Mouse (Mus musculus) thymus, adult 2 months (tissue): Measurements from ENCODE around the gene Plch1. TPM values are rescaled to one million over a fixed set of nuclear protein-coding genes. Genes with fewer than 3 reads are reported as not detected.

Source experiments
- DNase-seq: peaks from one replicate; pipeline ENCODE4 v3.0.0; 2021
- H3K27ac ChIP-seq: fragments of 200-500 bp; 2 replicates; pipeline ENCODE4 v1.5.1; 2012; ENCODE audit warnings: low read length, control low read depth; ENCODE audit not compliant: control insufficient read depth, insufficient read depth
- H3K27me3 ChIP-seq: fragments of 200-500 bp; 2 replicates; pipeline ENCODE4 v1.6.1; 2012; ENCODE audit warnings: mild to moderate bottlenecking, low read length, moderate library complexity, mixed read lengths; ENCODE audit not compliant: control insufficient read depth, insufficient read depth
- H3K36me3 ChIP-seq: fragments of 200-500 bp; 2 replicates; pipeline ENCODE4 v1.6.1; 2012; ENCODE audit warnings: mild to moderate bottlenecking, low read length, moderate library complexity; ENCODE audit not compliant: control insufficient read depth, insufficient read depth
- H3K4me1 ChIP-seq: fragments of 200-500 bp; replicated peaks from 2 replicates; pipeline ENCODE4 v1.6.1; 2012; ENCODE audit warnings: low read length; ENCODE audit not compliant: control insufficient read depth, insufficient read depth
- H3K4me3 ChIP-seq: fragments of 200-500 bp; 2 replicates; pipeline ENCODE4 v1.5.1; 2012; ENCODE audit warnings: mild to moderate bottlenecking, low read length, control low read depth, moderate library complexity; ENCODE audit not compliant: control insufficient read depth, insufficient read depth
- CTCF ChIP-seq: fragments of 200-500 bp; IDR thresholded peaks from 2 replicates; pipeline ENCODE4 v1.5.1; 2012; ENCODE audit warnings: mild to moderate bottlenecking, control low read depth, low read length, moderate library complexity, borderline replicate concordance; ENCODE audit not compliant: control insufficient read depth, poor library complexity, insufficient read depth; ENCODE audit errors: extremely low read depth
- POLR2A ChIP-seq: fragments of 200-500 bp; IDR thresholded peaks from 2 replicates; pipeline ENCODE4 v1.6.1; 2012; ENCODE audit warnings: mild to moderate bottlenecking, low read length, control low read depth, moderate library complexity; ENCODE audit not compliant: control insufficient read depth, poor library complexity, insufficient read depth; ENCODE audit errors: extremely low read depth
- WGBS: fragments of 180-500 bp; shearing (Covaris S2); methylation state at CpG from one replicate; pipeline ENCODE4 v1.1.7; 2018; 5-methylcytosine and 5-hydroxymethylcytosine counted together
- polyA plus RNA-seq: library from polyadenylated mRNA; depleted of rRNA; stranded (reverse); fragments of >200 nt; gene quantifications from 2 replicates; pipeline ENCODE4 v1.2.3, GENCODE M21; 2012

The Plch1 gene
- polyA plus RNA-seq, 1 experiment, result 0.15 TPM

DNA sequence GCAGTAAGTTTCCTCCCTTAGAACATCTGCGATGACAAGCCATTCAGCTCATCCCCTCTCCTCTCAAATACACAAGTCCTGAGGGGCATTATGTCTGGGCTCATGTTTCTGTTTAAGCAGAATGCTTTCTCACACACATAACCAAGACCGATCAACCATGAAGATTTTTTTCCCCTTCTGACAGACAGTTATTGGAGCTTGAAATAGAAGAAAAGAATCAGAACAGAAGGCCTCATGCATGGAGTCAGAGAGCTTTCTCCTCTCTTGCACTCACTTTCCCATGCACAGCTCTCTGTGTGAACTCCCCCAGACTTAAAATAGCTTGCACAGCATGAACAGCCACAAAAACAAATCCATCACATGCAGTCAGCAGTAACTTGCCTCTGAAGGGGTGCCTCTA, 159.2 kb downstream of the Plch1 start:
- TF ChIP-seq POLR2A (no peak), CTCF (no peak)
- no peaks in the 10 kb centered on the region for H3K27me3 ChIP-seq
- H3K36me3 ChIP-seq, result no peaks in the 10 kb centered on the region
- DNase-seq, result no peak
- H3K4me1 ChIP-seq, result no peaks in the 10 kb centered on the region
- H3K4me3 ChIP-seq, result no peak overlapping the region
- 85% methylated on average over 2 of the region's 2 CpGs for WGBS
- no peak overlapping the region for H3K27ac ChIP-seq

DNA sequence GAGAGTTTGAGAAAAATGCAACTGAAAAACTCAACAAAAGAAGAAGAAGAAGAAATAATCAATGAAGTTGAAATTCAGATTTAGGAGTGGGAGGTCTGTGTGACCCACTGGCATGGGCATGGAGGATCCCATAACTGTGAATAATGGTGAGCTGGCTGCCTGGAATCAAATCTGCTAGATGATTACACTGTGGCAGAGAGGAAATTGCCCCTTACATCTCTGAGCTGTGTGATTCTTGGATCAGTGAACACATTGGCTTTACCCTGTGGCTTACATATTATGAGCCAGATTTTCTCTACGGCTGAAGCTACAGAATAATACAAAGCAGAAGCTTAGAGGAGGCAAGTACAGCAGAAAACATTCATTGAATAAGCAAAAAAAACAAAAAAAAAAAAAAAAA, 170.9 kb downstream of the Plch1 start:
- WGBS, result 94% methylated on average over 1 of the region's 1 CpGs
- no peaks in the 10 kb centered on the region for H3K4me1 ChIP-seq
- H3K27ac ChIP-seq, result no peak overlapping the region
- H3K36me3 ChIP-seq, result no peaks in the 10 kb centered on the region
- no peak overlapping the region for H3K4me3 ChIP-seq
- TF ChIP-seq POLR2A (no peak), CTCF (no peak)
- no peaks in the 10 kb centered on the region for H3K27me3 ChIP-seq
- DNase-seq, result no peak

DNA sequence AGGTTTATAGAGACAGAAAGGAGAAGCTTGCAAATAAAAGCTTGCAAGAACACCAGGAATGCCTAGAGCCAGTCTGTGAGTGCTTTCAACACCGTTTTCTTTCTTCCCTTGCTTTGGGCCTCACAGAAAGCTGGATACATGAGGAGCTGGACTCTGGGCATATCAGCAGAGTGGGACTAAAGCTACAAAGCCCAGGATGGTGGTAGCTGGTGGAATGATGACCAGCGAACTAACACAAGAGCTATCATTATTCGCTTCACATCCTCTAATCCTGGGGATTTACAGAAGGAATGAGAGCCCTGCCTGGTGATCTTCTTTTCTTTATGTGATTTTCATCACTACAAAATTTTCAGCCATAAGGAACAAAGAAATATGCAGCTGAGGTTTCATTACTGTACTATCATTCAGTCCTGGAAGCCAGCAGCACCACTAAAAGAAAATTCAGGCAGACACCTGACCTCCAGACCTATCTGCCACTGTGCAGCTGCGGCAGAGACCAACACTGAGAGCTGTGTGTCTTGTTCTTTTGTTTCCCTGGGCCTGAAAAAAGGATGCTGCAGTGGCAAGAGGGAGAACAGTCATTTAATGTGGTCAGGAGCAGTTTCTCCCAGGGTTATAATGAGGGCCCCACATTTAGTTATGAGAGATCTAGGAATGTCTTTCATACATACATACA, 172.5 kb downstream of the Plch1 start:
- Histone ChIP-seq H3K36me3 (no peaks in the 10 kb centered on the region), H3K27me3 (no peaks in the 10 kb centered on the region), H3K27ac (no peak overlapping the region), H3K4me1 (no peaks in the 10 kb centered on the region), H3K4me3 (no peak overlapping the region)
- TF ChIP-seq CTCF (no peak), POLR2A (no peak)
- 83% methylated on average over 4 of the region's 4 CpGs for WGBS
- no peak for DNase-seq

DNA sequence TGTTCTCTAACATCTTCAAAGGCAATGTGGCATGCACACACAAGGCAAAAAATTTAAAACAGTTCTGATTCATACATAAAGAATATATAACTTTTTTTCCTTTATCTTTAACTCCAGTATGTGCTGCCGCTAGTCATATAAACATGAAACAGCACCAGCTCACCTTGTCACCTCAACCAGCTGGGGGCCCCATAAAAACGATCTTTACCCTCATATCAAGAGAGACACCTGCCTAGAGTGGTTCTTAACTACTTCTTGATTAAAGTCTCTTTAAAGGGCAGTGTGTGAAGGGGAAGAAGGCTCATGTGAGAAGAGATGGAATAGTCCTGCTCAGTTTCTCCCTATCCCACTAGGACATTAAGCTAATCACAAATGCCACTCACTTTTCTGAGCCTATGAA, 205.6 kb downstream of the Plch1 start:
- Histone ChIP-seq H3K4me1 (no peaks in the 10 kb centered on the region), H3K4me3 (no peak overlapping the region), H3K27ac (no peak overlapping the region), H3K36me3 (no peaks in the 10 kb centered on the region), H3K27me3 (no peaks in the 10 kb centered on the region)
- no peak for TF ChIP-seq CTCF
- no peak for DNase-seq
- whole genome bisulfite sequencing, result 85% methylated on average over 2 of the region's 2 CpGs

DNA sequence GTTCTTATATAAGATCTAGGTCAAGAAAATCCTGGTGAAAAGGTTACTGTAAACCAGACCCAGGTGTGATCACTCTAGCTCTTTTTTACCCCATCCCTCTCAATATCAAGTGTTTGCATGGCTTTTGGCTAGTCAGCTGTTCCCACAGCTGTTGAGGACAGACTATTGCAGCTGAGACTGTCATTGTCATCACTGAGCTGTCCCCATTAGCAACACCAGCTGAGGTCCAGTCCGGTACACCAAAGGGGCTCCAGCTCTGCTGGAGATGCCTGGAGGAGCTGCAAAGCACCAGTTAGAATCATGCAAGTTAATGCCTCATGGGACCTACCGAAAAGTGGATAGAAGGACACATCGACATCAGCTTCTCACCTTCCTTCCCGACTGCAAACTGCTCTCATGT, 206.5 kb downstream of the Plch1 start:
- WGBS, result 93% methylated on average over 4 of the region's 4 CpGs
- TF ChIP-seq CTCF (no peak), POLR2A (no peak)
- H3K4me3 ChIP-seq, result no peak overlapping the region

DNA sequence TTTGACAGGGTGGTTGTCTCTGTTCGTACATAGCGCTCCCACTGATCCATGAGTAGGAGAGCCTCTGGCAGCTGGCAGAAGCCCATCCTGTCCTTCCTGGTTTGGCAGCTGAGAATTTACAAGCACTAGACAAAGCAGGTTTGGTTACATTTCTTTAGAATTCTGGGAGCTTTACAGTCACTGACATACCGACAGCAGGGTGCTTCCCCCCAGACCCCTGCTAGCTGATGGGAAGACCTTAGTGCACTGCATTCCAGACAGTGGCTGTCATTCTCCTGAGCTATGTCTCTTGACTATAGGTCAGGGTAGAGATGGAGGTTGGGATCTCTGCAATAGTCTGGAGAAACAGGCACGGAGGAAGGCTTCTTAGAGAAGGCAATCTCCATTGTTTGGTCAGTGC, 230.5 kb downstream of the Plch1 start:
- H3K27ac ChIP-seq, result no peak overlapping the region
- no peaks in the 10 kb centered on the region for H3K27me3 ChIP-seq
- no peak for DNase-seq
- no peaks in the 10 kb centered on the region for H3K36me3 ChIP-seq
- 81% methylated on average over 4 of the region's 4 CpGs for WGBS
- H3K4me1 ChIP-seq, result no peaks in the 10 kb centered on the region
- no peak overlapping the region for H3K4me3 ChIP-seq
- TF ChIP-seq CTCF (no peak), POLR2A (no peak)

More for the DNA sequence above, 206.5 kb downstream of the Plch1 start:
- H3K4me1 ChIP-seq, result no peaks in the 10 kb centered on the region
- H3K36me3 ChIP-seq, result no peaks in the 10 kb centered on the region
- no peak overlapping the region for H3K27ac ChIP-seq
- no peaks in the 10 kb centered on the region for H3K27me3 ChIP-seq
- DNase-seq, result no peak

DNA sequence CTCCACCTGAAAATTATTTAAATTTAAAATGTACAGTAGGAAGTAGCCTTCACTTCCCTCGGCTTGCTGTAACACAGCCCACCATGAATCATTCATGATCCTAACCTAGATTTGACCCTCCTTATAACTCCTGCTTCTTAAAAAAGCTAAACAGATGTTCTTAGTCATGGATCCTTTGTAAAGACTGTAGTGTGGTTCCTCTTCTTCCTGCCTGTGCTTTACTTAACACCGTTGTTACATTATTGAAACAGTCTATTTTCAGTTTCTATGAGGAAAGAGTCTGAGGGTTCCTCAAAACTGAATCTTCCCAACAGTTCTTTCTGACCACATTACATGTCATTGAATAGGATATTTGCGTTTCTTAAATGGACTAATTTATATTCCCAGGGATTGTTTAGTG, 234.0 kb downstream of the Plch1 start:
- Histone ChIP-seq H3K27ac (no peak overlapping the region), H3K4me3 (no peak overlapping the region), H3K36me3 (no peaks in the 10 kb centered on the region), H3K4me1 (no peaks in the 10 kb centered on the region), H3K27me3 (no peaks in the 10 kb centered on the region)
- no peak for TF ChIP-seq POLR2A
- TF ChIP-seq CTCF, result no peak
- DNase-seq, result no peak
- 35% methylated on average over 3 of the region's 3 CpGs for WGBS
